ENCODE assay signal across 13 mouse cellular contexts in the genomic region with DNA sequence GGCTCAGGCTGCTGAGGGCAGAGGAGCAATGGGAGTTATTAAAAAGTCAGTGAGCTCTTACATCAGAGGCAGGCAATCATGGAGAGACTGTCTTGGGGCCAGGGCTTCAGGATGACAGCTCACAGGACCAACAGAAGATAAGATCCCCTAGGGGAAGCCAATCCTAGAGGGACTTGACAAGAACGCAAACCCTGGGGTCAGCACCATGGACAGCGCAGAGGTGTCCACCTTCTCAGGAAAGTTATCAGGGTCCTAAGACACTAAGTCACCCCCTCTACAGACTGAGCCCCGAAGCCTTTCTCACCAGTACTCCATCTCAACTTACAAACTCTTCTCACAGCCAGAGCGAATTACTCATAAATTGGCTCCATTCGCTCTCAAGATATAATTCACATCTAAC. TPM values are rescaled to one million over a fixed set of nuclear protein-coding genes. Genes with fewer than 3 reads are reported as not detected.
DNase-seq lines count a peak whose midpoint lies in the region; ATAC-seq and TF ChIP-seq lines count a peak whose summit lies in the region.
"Had no signal": no experiment of that assay in that cellular context is flagged by ENCODE, and none has a peak within 500 bp of the region (broad histone marks: within the 10 kb centered on the region; RNA-seq: fewer than 3 reads in every experiment).

A gene (minus strand): TSS at position 2 of the 400 bp plus-strand sequence.

- H3K27ac ChIP-seq in lung, embryonic 14.5 days (ENCODE audit: low read depth): no peak within 1 kb of the TSS
- H3K27ac ChIP-seq in lung, postnatal 0 days (ENCODE audit: low read length): no peak within 1 kb of the TSS
- H3K27ac ChIP-seq: embryonic facial prominence, embryonic 12.5 days; heart, embryonic 15.5 days had no signal

- no peak for TF ChIP-seq EP300 in lung, postnatal 0 days (IDR thresholded peaks at IDR 0.05)

- no peak within 1 kb of the TSS for H3K4me3 ChIP-seq in lung, embryonic 14.5 days (ENCODE audit: low read depth, low read length)
- H3K4me3 ChIP-seq in lung, postnatal 0 days (ENCODE audit: low read depth, low read length): no peak within 1 kb of the TSS
- H3K4me3 ChIP-seq: embryonic facial prominence, embryonic 12.5 days; heart, embryonic 15.5 days had no signal

- 29% methylated on average over 5 of the region's 5 CpGs for WGBS in lung, embryonic 14.5 days
- 27% methylated on average over 5 of the region's 5 CpGs for WGBS in lung, postnatal 0 days

- no peaks in the 10 kb centered on the region for H3K27me3 ChIP-seq in lung, embryonic 14.5 days (ENCODE audit: insufficient read depth, low read length)
- no peaks in the 10 kb centered on the region for H3K27me3 ChIP-seq in lung, postnatal 0 days (replicated peaks; ENCODE audit: insufficient read depth, low read length)
- H3K27me3 ChIP-seq: embryonic facial prominence, embryonic 12.5 days had no signal

- peak; percentile 51 for DNase-seq in adrenal gland, postnatal 10 days
- no peak for DNase-seq in adrenal gland, adult 2 months
- peak; percentile 81 for DNase-seq in lung, embryonic 14.5 days
- DNase-seq in lung, postnatal 0 days (ENCODE audit: low spot score): no peak
- peak; percentile 31 for DNase-seq in c-Kit-positive CD71-positive TER-119-positive erythroid progenitor cells, embryonic 14.5 days (ENCODE audit: low spot score)
- peak; percentile 23 for DNase-seq in naive thymus-derived CD4-positive, alpha-beta T cell, adult 2 months (ENCODE audit: low read depth)
- no peak for DNase-seq in cerebellum, postnatal 10 days
- DNase-seq: B cell, adult 2 months had no signal

- no peaks in the 10 kb centered on the region for H3K4me1 ChIP-seq in lung, embryonic 14.5 days (ENCODE audit: insufficient read depth)
- no peaks in the 10 kb centered on the region for H3K4me1 ChIP-seq in lung, postnatal 0 days (ENCODE audit: insufficient read depth, low read depth, low read length)
- H3K4me1 ChIP-seq: embryonic facial prominence, embryonic 12.5 days; heart, embryonic 15.5 days had no signal

- H3K9me3 ChIP-seq in lung, embryonic 14.5 days (ENCODE audit: low read depth, low read length): no peaks in the 10 kb centered on the region
- H3K9me3 ChIP-seq in lung, postnatal 0 days (ENCODE audit: low read length): no peaks in the 10 kb centered on the region
- H3K9me3 ChIP-seq: embryonic facial prominence, embryonic 12.5 days had no signal

- H3K9ac ChIP-seq in lung, embryonic 14.5 days: no peak within 1 kb of the TSS
- no peak within 1 kb of the TSS for H3K9ac ChIP-seq in lung, postnatal 0 days (replicated peaks; ENCODE audit: low read depth)
- H3K9ac ChIP-seq: embryonic facial prominence, embryonic 12.5 days; heart, embryonic 15.5 days had no signal

- TF ChIP-seq CTCF in lung, embryonic 14.5 days (IDR thresholded peaks at IDR 0.05; ENCODE audit: low read depth): no peak
- TF ChIP-seq CTCF in lung, postnatal 0 days (IDR thresholded peaks at IDR 0.05): no peak

- no peak for ATAC-seq in lung, embryonic 14.5 days (ENCODE audit: insufficient read depth)
- no peak for ATAC-seq in lung, postnatal 0 days
- no peak for ATAC-seq in frontal cortex, adult (ENCODE audit: low TSS enrichment)

- no peak within 1 kb of the TSS for H3K4me2 ChIP-seq in lung, embryonic 14.5 days
- H3K4me2 ChIP-seq in lung, postnatal 0 days (replicated peaks; ENCODE audit: low read depth, low read length): no peak within 1 kb of the TSS
- H3K4me2 ChIP-seq: embryonic facial prominence, embryonic 12.5 days; heart, embryonic 15.5 days had no signal

- H3K36me3 ChIP-seq in lung, embryonic 14.5 days (ENCODE audit: insufficient read depth): no peaks in the 10 kb centered on the region
- no peaks in the 10 kb centered on the region for H3K36me3 ChIP-seq in lung, postnatal 0 days (ENCODE audit: insufficient read depth, low read length)
- H3K36me3 ChIP-seq: embryonic facial prominence, embryonic 12.5 days; heart, embryonic 15.5 days had no signal

RNA-seq across cellular contexts. Expression of the gene that starts here (rescaled TPM):
- total RNA-seq in adrenal gland, postnatal 10 days (2021): not detected
- total RNA-seq in adrenal gland, adult 2 months (2021): not detected
- polyA plus RNA-seq in adrenal gland, adult 2 months (2012; rRNA removed): not detected in 2 replicates
- polyA plus RNA-seq in lung, embryonic 14.5 days (2014; fragmentation: Nextera tagmentation; extraction: Ambion mirVana): not detected in 2 replicates
- polyA plus RNA-seq in lung, postnatal 0 days (2015; fragmentation: Nextera tagmentation; extraction: Ambion mirVana): not detected in 2 replicates
- polyA plus RNA-seq: heart, embryonic 15.5 days; liver, embryonic 16.5 days; spleen, adult 2 months had no signal

Comparison
In these comparisons a context has a peak if more than half of its experiments do, and no peak if none do; other contexts are left out.
1. Peak in DNase-seq in adrenal gland, postnatal 10 days; RNA of the gene not detected or under 1 TPM.
2. Peak in DNase-seq in lung, embryonic 14.5 days; RNA of the gene not detected or under 1 TPM.
3. DNase-seq: peak in c-Kit-positive CD71-positive TER-119-positive erythroid progenitor cells, embryonic 14.5 days (single experiment) and naive thymus-derived CD4-positive, alpha-beta T cell, adult 2 months (single experiment); none in adrenal gland, adult 2 months (single experiment), lung, postnatal 0 days (single experiment) and cerebellum, postnatal 10 days (0 of 2).